Mouse (Mus musculus): Measurements from ENCODE around the gene Tspan7. TPM values are rescaled to one million over a fixed set of nuclear protein-coding genes. Genes with fewer than 3 reads are reported as not detected.

The Tspan7 gene
- 451 and 492 TPM in 2 replicates for polyA plus RNA-seq (2015; fragmentation: Nextera tagmentation; extraction: Ambion mirVana)

GRCm38 (mm10) chrX:10484872-10485569 lies at the start of gene Tspan7:
Gene Tspan7 (plus strand): TSS chrX:10485158.
- Histone ChIP-seq H3K9ac (replicated peaks) (peak within 1 kb of the TSS; percentile 60), H3K27ac (replicated peaks) (peak within 1 kb of the TSS; percentile 82), H3K36me3 (no peaks in the 10 kb centered on the region), H3K9me3 (replicated peaks) (no peaks in the 10 kb centered on the region), H3K4me2 (peak within 1 kb of the TSS; percentile 52), H3K4me3 (replicated peaks) (peak within 1 kb of the TSS; percentile 53), H3K27me3 (replicated peaks) (no peaks in the 10 kb centered on the region), H3K4me1 (no peaks in the 10 kb centered on the region; the same call in 1 of the 2 replicates)
- WGBS = 18% methylated on average over 23 of the region's 41 CpGs
- ATAC-seq (ENCODE audit: low FRiP score) = peak; percentile 86

GRCm38 (mm10) chrX:10449323-10449980 lies 35.5 kb upstream of the Tspan7 start:
- Histone ChIP-seq H3K9me3 (replicated peaks) (no peaks in the 10 kb centered on the region), H3K4me3 (replicated peaks) (no peak overlapping the region), H3K27me3 (replicated peaks) (no peaks in the 10 kb centered on the region), H3K4me2 (no peak overlapping the region), H3K36me3 (no peaks in the 10 kb centered on the region), H3K9ac (replicated peaks) (no peak overlapping the region), H3K4me1 (no peaks in the 10 kb centered on the region), H3K27ac (replicated peaks) (no peak overlapping the region)
- WGBS = 73% methylated on average over 10 of the region's 10 CpGs
- no peak for ATAC-seq (ENCODE audit: low FRiP score)

- Histone ChIP-seq H3K9me3 (replicated peaks) (no peaks in the 10 kb centered on the region), H3K36me3 (no peaks in the 10 kb centered on the region), H3K27me3 (replicated peaks) (no peaks in the 10 kb centered on the region), H3K4me2 (no peak overlapping the region), H3K27ac (replicated peaks) (no peak overlapping the region), H3K9ac (replicated peaks) (no peak overlapping the region), H3K4me1 (no peaks in the 10 kb centered on the region), H3K4me3 (replicated peaks) (no peak overlapping the region)
- WGBS = 60% methylated on average over 2 of the region's 2 CpGs
- no peak for ATAC-seq (ENCODE audit: low FRiP score)
Measured at GRCm38 (mm10) chrX:10450143-10451060, 34.6 kb upstream of the Tspan7 start.

GRCm38 (mm10) chrX:10453798-10454197 lies 31.2 kb upstream of the Tspan7 start:
- Histone ChIP-seq H3K4me1 (no peaks in the 10 kb centered on the region), H3K4me3 (replicated peaks) (no peak overlapping the region), H3K27me3 (replicated peaks) (no peaks in the 10 kb centered on the region), H3K4me2 (no peak overlapping the region), H3K9ac (replicated peaks) (no peak overlapping the region), H3K36me3 (no peaks in the 10 kb centered on the region), H3K9me3 (replicated peaks) (no peaks in the 10 kb centered on the region), H3K27ac (replicated peaks) (no peak overlapping the region)
- 56% methylated on average over 1 of the region's 1 CpGs for WGBS
- no peak for ATAC-seq (ENCODE audit: low FRiP score)

- H3K27me3 ChIP-seq (replicated peaks) = no peaks in the 10 kb centered on the region
- H3K27ac ChIP-seq (replicated peaks) = no peak overlapping the region
- no peak for ATAC-seq (ENCODE audit: low FRiP score)
- no peaks in the 10 kb centered on the region for H3K36me3 ChIP-seq
- no peaks in the 10 kb centered on the region for H3K4me1 ChIP-seq
- H3K4me2 ChIP-seq = no peak overlapping the region
- no peak overlapping the region for H3K9ac ChIP-seq (replicated peaks)
- no peak overlapping the region for H3K4me3 ChIP-seq (replicated peaks)
- 82% methylated on average over 3 of the region's 3 CpGs for WGBS
- no peaks in the 10 kb centered on the region for H3K9me3 ChIP-seq (replicated peaks)
Measured at GRCm38 (mm10) chrX:10457256-10457655, 27.7 kb upstream of the Tspan7 start.

- H3K27me3 ChIP-seq (replicated peaks) = no peaks in the 10 kb centered on the region
- no peaks in the 10 kb centered on the region for H3K36me3 ChIP-seq
- H3K9ac ChIP-seq (replicated peaks) = no peak overlapping the region
- no peaks in the 10 kb centered on the region for H3K4me1 ChIP-seq
- no peak overlapping the region for H3K4me3 ChIP-seq (replicated peaks)
- H3K9me3 ChIP-seq (replicated peaks) = no peaks in the 10 kb centered on the region
- no peak overlapping the region for H3K27ac ChIP-seq (replicated peaks)
- no peak overlapping the region for H3K4me2 ChIP-seq
- ATAC-seq (ENCODE audit: low FRiP score) = no peak
- WGBS = 93% methylated on average over 1 of the region's 1 CpGs
Measured at GRCm38 (mm10) chrX:10477088-10477487, 7.9 kb upstream of the Tspan7 start.

GRCm38 (mm10) chrX:10479031-10479886 lies 5.7 kb upstream of the Tspan7 start:
- ATAC-seq (ENCODE audit: low FRiP score) = no peak

GRCm38 (mm10) chrX:10479943-10480342 lies 5.0 kb upstream of the Tspan7 start:
- Histone ChIP-seq H3K36me3 (no peaks in the 10 kb centered on the region), H3K4me1 (no peaks in the 10 kb centered on the region; the same call in 1 of the 2 replicates), H3K4me3 (replicated peaks) (no peak overlapping the region), H3K4me2 (no peak overlapping the region), H3K9ac (replicated peaks) (no peak overlapping the region), H3K27me3 (replicated peaks) (no peaks in the 10 kb centered on the region), H3K9me3 (replicated peaks) (no peaks in the 10 kb centered on the region), H3K27ac (replicated peaks) (no peak overlapping the region)
- ATAC-seq (ENCODE audit: low FRiP score) = no peak
- WGBS = 92% methylated on average over 4 of the region's 4 CpGs

More at GRCm38 (mm10) chrX:10479031-10479886, 5.7 kb upstream of the Tspan7 start:
- Histone ChIP-seq H3K9me3 (replicated peaks) (no peaks in the 10 kb centered on the region), H3K27me3 (replicated peaks) (no peaks in the 10 kb centered on the region), H3K9ac (replicated peaks) (no peak overlapping the region), H3K4me1 (no peaks in the 10 kb centered on the region), H3K4me2 (no peak overlapping the region), H3K4me3 (replicated peaks) (no peak overlapping the region), H3K27ac (replicated peaks) (no peak overlapping the region), H3K36me3 (no peaks in the 10 kb centered on the region)
- 71% methylated on average over 10 of the region's 10 CpGs for WGBS

- H3K4me3 ChIP-seq (replicated peaks) = peak overlapping the region; percentile 53
- H3K9ac ChIP-seq (replicated peaks) = peak overlapping the region; percentile 60
- no peaks in the 10 kb centered on the region for H3K27me3 ChIP-seq (replicated peaks)
- H3K4me2 ChIP-seq = peak overlapping the region; percentile 52
- no peaks in the 10 kb centered on the region; the same call in 1 of the 2 replicates for H3K4me1 ChIP-seq
- peak overlapping the region; percentile 82 for H3K27ac ChIP-seq (replicated peaks)
- H3K36me3 ChIP-seq = no peaks in the 10 kb centered on the region
- peak; percentile 92 for ATAC-seq (ENCODE audit: low FRiP score)
- 24% methylated on average over 27 of the region's 27 CpGs for WGBS
- no peaks in the 10 kb centered on the region for H3K9me3 ChIP-seq (replicated peaks)
Measured at GRCm38 (mm10) chrX:10485664-10486211, 780 bp downstream of the Tspan7 start.

GRCm38 (mm10) chrX:10498580-10498979 lies 13.6 kb downstream of the Tspan7 start:
- H3K27ac ChIP-seq (replicated peaks) = no peak overlapping the region
- 68% methylated on average over 2 of the region's 2 CpGs for WGBS
- no peaks in the 10 kb centered on the region for H3K36me3 ChIP-seq
- H3K9ac ChIP-seq (replicated peaks) = no peak overlapping the region
- H3K4me2 ChIP-seq = no peak overlapping the region
- no peaks in the 10 kb centered on the region for H3K4me1 ChIP-seq
- H3K27me3 ChIP-seq (replicated peaks) = no peaks in the 10 kb centered on the region
- H3K9me3 ChIP-seq (replicated peaks) = no peaks in the 10 kb centered on the region
- H3K4me3 ChIP-seq (replicated peaks) = no peak overlapping the region
- no peak for ATAC-seq (ENCODE audit: low FRiP score)
